Mouse (Mus musculus) cerebellum, adult 18-20 months (tissue): Measurements from ENCODE around the gene Ak8.

Source experiments
- DNase-seq, 2 experiments: peaks; one replicate each; pipeline ENCODE4 v3.0.0; 2021

Ak8 gene

GRCm38 (mm10) chr2:28699361-28700335 lies at the start of gene Ak8, which contains the start of gene Spaca9:
Gene Ak8 (plus strand): TSS chr2:28700164.
Gene Spaca9 (minus strand): TSS chr2:28699727.
- DNase-seq = peak; percentile 73 to 76

- DNase-seq = peak; percentile 37 to 38
Measured at GRCm38 (mm10) chr2:28650526-28650925, 49.4 kb upstream of the Ak8 start.

DNA sequence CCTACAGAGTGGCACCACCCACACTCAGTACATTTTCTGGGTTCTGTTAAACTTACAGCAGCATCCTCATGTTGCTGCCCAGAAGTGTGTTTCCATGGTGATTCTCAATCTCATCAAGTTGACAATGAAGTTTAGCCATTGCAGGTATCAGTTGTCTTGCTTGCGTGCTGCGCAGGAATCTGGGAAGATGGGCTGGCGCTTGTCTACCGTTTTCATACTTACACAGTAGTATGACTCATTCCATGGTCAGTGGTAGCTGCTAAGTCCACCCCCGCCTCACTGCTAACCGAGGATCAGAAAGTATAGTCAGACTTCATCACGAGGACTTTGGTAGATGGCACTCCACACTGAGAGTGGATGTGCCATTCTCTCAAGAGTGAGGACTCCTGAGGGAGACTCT lies 46.6 kb upstream of the Ak8 start:
- no peak for DNase-seq

DNA sequence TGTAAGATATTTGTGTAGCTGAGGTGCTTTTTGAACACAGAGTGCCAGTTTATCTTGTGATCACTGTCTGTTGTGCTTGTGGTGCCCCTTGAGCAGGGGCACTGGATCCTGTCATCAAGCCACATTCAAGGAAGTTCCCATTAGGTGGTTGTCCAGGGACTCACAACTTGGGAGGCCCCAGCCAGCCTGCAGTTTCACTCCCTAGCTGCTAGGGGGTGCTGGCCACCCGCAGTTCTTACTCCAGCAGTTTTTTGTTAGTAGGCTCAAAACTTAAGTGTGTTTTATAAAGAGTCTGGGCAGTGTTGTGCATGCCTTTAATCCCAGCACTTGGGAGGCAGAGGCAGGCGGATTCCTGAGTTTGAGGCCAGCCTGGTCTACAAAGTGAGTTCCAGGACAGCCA lies 45.7 kb upstream of the Ak8 start:
- peak in 1 of 2 experiments; percentile 10 for DNase-seq

DNA sequence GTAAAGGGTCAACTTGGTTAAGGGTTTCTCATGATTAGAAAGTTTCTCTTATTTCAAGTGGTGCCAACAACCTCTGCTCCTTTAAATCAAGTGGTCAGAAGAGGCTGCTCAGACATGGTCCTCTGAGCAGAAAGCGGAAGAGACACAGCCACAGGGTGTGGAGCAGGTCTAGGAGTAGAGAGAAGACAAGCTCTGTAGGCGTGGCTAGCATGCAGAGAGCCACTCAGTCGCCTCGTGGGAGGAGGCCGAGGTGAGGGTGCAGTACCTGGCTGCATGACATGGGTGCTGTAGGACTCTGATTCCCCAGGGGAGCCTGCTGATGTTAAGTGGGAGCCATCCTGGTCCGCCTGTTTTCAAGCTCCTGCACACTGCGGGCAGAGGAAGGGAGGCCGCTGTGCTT lies 43.7 kb upstream of the Ak8 start:
- DNase-seq = no peak

DNA sequence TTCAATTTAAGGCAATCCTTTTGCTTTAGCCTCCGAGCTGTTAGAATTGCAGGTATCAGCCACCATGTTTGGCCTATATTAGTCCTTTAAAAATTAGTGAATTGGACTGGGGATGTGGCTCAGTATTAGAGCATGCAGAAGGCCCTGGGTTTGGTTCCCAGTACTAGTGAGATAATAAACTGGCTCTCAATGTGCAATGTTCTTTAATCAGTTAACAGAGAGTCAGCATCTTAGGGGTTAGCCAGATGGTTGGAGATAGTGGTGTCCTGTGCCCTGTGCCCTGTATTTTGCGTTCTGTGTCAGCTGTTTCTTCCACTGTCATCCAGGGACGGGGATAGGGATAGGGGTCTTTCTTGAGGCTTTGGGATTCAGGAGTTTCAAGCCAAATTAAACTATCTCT lies 37.1 kb upstream of the Ak8 start:
- DNase-seq = no peak

DNA sequence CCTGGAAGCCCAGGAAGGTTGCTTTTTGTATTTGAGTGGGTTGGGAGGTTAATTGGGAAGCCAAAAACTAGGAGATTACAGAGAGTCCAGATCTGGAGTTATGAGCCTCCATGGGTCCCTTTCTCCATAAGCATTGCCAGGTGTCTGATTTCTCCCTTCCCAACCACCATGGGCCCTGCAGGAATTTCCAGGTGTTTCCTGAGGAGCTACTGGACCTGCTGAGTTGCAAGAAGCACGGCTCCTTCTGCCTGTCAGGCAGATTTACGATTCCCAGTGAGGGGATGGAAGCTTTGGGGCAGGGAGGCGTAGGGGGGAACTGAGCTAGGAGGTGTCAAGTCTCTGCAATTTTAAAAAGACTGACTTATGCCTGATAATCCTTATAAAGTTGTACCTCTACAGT lies 34.1 kb upstream of the Ak8 start:
- DNase-seq = no peak

DNA sequence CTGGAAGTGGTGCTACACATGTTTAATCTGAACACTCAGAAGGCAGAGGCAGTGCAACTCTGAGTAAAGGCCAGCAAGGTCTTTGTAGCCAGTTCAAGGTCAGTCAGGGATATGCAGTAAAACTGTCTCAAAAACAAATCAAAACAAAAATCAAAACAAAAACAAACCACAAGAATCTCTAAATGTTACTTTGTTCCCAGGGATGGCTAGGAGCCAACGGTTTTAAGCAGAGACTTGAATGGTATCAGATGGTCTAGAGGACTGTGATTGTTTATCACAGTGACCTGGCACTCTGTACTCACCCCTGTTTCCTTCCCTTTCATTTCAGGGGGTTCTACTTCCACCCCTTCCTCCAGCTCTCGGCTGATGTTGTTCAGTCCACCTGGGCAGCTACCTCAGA lies 28.5 kb upstream of the Ak8 start:
- no peak for DNase-seq

- no peak for DNase-seq
Measured at GRCm38 (mm10) chr2:28676005-28676404, 24.0 kb upstream of the Ak8 start.

GRCm38 (mm10) chr2:28680710-28681109 lies 19.3 kb upstream of the Ak8 start:
- DNase-seq = peak; percentile 18 to 39

DNA sequence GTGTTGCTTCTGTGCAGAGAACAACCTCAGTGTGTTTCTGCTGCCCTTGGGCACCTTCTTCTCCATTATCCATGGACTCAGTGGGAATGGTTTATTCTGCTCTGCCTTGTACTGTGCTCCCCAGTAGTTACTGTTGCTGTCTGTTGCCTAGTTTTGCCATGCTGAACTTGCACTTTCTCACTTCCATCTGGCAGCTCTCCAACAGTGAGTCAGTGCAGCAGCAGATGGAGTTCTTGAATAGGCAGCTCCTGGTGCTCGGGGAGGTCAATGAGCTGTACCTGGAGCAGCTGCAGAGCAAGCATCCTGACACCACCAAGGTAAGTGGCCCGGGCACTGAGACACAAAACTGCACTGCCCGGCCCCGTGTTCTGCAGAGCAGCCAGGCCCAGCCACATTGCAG lies 18.2 kb upstream of the Ak8 start:
- peak; percentile 54 to 64 for DNase-seq

DNA sequence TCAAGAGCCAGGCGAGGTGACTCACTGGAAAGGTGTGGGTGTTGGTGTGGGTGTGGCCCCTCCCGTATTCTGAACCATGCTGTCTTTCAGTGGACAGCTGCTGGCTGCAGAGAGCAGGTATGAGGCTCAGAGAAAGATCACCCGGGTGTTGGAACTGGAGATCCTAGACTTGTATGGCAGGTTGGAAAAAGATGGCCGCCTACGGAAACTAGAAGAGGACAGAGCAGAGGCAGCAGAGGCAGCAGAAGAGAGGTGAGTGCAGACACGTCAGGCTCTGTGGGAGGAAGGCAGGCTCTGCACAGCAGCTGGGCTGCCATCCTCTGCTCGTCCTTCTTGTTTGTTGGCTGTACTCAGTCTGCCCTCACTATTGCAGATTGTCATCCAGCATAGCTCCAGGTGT lies 14.1 kb upstream of the Ak8 start:
- no peak for DNase-seq

GRCm38 (mm10) chr2:28688431-28688830 lies 11.5 kb upstream of the Ak8 start:
- peak in 1 of 2 experiments; percentile 18 for DNase-seq

- DNase-seq = no peak
Measured at GRCm38 (mm10) chr2:28692692-28693091, 7.3 kb upstream of the Ak8 start.

- DNase-seq = no peak
Measured at GRCm38 (mm10) chr2:28698566-28698965, 1.4 kb upstream of the Ak8 start.

DNA sequence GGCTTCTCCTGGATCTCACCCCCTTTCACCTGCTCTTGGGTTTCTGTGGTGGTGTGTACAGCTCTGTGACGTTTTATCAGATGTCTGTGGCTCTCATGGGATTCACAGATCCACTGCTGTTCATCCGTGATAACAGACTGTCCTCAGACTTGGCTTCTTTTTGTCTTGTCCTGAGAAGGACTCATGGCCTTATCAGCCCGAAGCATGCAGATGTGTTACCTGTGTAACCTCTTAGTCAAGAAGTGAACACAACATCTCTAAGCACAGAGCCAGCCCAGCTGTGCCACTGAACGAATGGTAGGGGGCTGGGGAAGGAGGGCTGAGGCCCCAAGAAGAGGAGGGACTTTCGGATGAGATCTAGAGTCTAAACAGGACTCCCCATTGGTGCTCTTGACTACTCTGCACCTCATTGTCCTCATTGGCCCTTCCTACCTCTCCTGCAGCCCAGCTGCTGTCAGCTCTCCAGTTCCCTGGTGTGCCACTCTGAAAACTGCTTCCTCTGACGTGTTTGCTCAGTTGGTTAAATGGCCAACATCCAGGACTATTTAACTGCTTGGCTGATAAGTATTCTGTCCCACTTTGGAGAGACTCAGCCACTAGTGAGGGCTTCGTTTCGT lies 1.8 kb downstream of the Ak8 start:
- no peak for DNase-seq

DNA sequence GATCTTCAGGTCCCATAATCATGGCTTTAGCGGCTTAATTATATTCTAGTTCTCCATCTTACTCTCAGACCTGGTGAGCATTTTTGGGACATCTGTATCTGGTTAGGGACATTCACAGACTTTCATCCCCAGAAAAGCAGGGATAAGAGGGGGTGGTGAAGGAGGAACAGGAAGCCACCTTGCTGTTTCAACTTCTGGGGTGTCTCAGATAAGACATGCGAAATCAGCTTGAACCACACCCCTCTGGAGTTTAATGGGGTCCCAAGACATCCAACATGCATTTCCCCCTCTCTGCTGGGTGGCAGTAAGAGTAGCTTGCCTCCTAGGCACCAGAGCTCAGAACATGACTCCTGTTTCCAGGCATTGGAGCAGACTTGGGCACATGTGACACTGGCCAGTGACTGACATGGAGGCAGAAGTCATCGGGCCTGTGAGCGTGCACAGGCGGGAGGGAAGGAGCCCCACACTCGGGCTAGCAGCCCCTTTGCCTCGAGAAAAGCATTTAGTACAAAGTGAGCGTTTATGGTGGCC lies 6.2 kb downstream of the Ak8 start:
- no peak for DNase-seq

DNA sequence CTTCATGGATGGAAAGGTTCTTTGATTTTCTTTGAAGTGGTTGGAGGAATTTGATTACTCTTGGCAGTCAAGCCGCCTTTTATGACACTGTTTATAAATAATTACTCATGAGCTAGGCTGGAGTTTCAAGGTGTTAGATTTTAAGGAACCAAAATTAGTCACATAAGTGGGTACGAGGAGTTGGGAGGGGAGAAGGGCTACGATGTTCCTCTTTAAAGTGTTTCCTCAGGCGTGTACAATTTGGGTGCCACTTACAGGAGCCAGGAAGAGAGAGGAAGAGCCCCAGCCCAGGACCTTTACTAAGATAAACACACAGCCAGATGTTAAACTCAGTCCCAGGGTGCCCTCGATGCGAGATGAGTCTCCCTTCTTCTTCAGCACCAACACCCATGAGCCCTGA lies 6.8 kb downstream of the Ak8 start:
- DNase-seq = no peak

DNA sequence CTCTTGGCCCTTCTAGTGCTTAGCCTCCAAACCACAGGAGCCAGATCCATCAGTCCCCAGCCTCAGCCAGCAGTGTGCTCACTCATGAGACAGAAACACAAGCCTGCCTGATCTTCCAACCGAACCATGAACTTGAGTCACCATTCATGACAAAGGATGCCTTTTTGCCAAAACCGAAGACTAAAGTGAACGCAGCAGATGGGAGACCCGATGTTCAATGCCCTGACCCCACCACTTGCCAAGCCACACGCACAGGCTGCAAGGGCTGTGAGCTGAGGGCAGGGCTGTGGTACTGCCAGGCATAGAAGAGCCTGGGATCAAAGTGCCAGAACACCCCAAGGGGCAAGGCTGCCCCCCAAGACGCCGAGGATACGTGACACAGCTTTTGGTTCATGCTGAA lies 13.1 kb downstream of the Ak8 start:
- no peak for DNase-seq

GRCm38 (mm10) chr2:28722419-28722818 lies 22.5 kb downstream of the Ak8 start:
- DNase-seq = no peak

- DNase-seq = no peak
Measured at GRCm38 (mm10) chr2:28723912-28724311, 23.9 kb downstream of the Ak8 start.

DNA sequence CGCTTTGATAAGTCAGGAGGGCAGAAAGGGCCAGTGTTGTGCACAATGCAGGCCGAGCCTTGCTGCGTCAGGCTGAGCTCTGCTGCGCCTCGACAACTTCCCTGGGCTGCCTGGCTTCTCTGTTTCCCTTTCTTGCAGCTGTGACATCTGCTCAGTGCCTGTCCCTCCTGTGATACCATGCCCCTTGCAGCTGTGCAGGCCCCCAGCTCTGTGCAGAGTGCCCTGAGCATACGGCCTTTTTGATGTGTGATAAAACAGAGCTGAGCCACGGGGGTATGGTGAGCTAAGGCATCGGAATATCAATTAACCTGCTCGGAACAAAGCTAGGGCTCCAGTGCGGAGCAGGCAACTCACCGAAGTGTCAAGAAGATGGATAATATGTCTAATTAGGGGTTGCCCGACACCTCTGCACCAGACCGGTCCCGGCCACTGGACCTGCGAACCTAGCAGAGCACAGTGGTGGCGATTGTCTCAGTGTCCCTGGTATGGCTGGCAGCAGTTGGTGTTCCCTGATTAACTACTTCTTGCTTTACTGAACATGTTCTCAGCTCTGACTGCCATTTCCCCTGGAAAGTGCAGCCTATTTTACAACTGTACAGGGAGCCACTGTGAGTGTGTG lies 27.9 kb downstream of the Ak8 start:
- DNase-seq = no peak

GRCm38 (mm10) chr2:28730676-28731075 lies 30.7 kb downstream of the Ak8 start:
- no peak for DNase-seq
